ENCODE assay signal across 13 mouse cellular contexts in genomic region chr7:112498591-112499301, GRCm38 (mm10).
DNase-seq lines count a peak whose midpoint lies in the region; ATAC-seq and TF ChIP-seq lines count a peak whose summit lies in the region.
"Had no signal": no experiment of that assay in that cellular context is flagged by ENCODE, and none has a peak within 500 bp of the region (broad histone marks: within the 10 kb centered on the region; RNA-seq: fewer than 3 reads in every experiment).

No protein-coding gene starts in this region.

- H3K27me3 ChIP-seq in heart, postnatal 0 days (ENCODE audit: control insufficient read depth, insufficient read depth, low read length), result no peaks in the 10 kb centered on the region
- no peaks in the 10 kb centered on the region for H3K27me3 ChIP-seq in lung, embryonic 15.5 days
- H3K27me3 ChIP-seq in embryonic facial prominence, embryonic 13.5 days, result no peaks in the 10 kb centered on the region
- H3K27me3 ChIP-seq in myocyte (ENCODE audit: control insufficient read depth, insufficient read depth, insufficient read length), result no peaks in the 10 kb centered on the region
- H3K27me3 ChIP-seq: Patski had no signal

- WGBS in heart, postnatal 0 days, result 56% methylated on average over 9 of the region's 9 CpGs
- WGBS in lung, embryonic 15.5 days, result 41% methylated on average over 9 of the region's 9 CpGs
- WGBS in embryonic facial prominence, embryonic 13.5 days, result 49% methylated on average over 9 of the region's 9 CpGs

- H3K9me3 ChIP-seq in heart, postnatal 0 days (replicated peaks; ENCODE audit: control insufficient read depth, low read length), result no peaks in the 10 kb centered on the region
- no peaks in the 10 kb centered on the region for H3K9me3 ChIP-seq in lung, embryonic 15.5 days
- H3K9me3 ChIP-seq in embryonic facial prominence, embryonic 13.5 days, result no peaks in the 10 kb centered on the region
- H3K9me3 ChIP-seq: midbrain, embryonic 12.5 days had no signal

- no peaks in the 10 kb centered on the region for H3K36me3 ChIP-seq in heart, postnatal 0 days (replicated peaks; ENCODE audit: control insufficient read depth, insufficient read depth, low read length)
- no peaks in the 10 kb centered on the region for H3K36me3 ChIP-seq in lung, embryonic 15.5 days
- no peaks in the 10 kb centered on the region for H3K36me3 ChIP-seq in embryonic facial prominence, embryonic 13.5 days
- H3K36me3 ChIP-seq in myocyte (ENCODE audit: control insufficient read depth, insufficient read depth), result no peaks in the 10 kb centered on the region
- H3K36me3 ChIP-seq: midbrain, embryonic 12.5 days had no signal

- no peak overlapping the region for H3ac ChIP-seq in myocyte (ENCODE audit: control insufficient read depth, insufficient read length)

- 0 out of 2 replicates have a peak overlapping the region, but pooled peaks have one; percentile 46 for H3K27ac ChIP-seq in heart, postnatal 0 days (ENCODE audit: low read depth)
- peak overlapping the region; percentile 34 for H3K27ac ChIP-seq in lung, embryonic 15.5 days
- H3K27ac ChIP-seq in embryonic facial prominence, embryonic 13.5 days, result peak overlapping the region; percentile 86
- no peak overlapping the region for H3K27ac ChIP-seq in left cerebral cortex, adult 2 months
- H3K27ac ChIP-seq: midbrain, embryonic 12.5 days had no signal

- no peak for ATAC-seq in heart, postnatal 0 days (ENCODE audit: insufficient read depth, low read depth)
- peak; percentile 43; the same call in 1 of the 2 replicates for ATAC-seq in lung, embryonic 15.5 days (ENCODE audit: borderline replicate concordance, extremely low read depth, low FRiP score, low TSS enrichment)
- no peak for ATAC-seq in embryonic facial prominence, embryonic 13.5 days (ENCODE audit: insufficient number of reproducible peaks, insufficient read depth, low FRiP score, low TSS enrichment, low read depth)
- ATAC-seq: forebrain, embryonic 16.5 days; Patski had no signal

- H3K4me3 ChIP-seq in heart, postnatal 0 days (ENCODE audit: low read depth, low read length), result no peak overlapping the region
- no peak overlapping the region for H3K4me3 ChIP-seq in lung, embryonic 15.5 days
- no peak overlapping the region for H3K4me3 ChIP-seq in embryonic facial prominence, embryonic 13.5 days
- no peak overlapping the region for H3K4me3 ChIP-seq in myocyte
- H3K4me3 ChIP-seq in left cerebral cortex, adult 2 months, result no peak overlapping the region
- H3K4me3 ChIP-seq: midbrain, embryonic 12.5 days had no signal

- no peak for TF ChIP-seq POLR2A in myocyte (IDR thresholded peaks at IDR 0.05; ENCODE audit: insufficient read length, low read depth)

- intact Hi-C loops in heart, postnatal 10 days (cut with DNase I), result loop anchor here (2.0 kb wide), 1 partner anchor 62 kb away; no protein-coding TSS in a partner anchor
- intact Hi-C loops in left cerebral cortex, adult 2 months (cut with DNase I), result no loop called here

- H3K4me1 ChIP-seq in heart, postnatal 0 days (ENCODE audit: control insufficient read depth, insufficient read depth), result peaks cover 32% of the 10 kb centered on the region
- H3K4me1 ChIP-seq in lung, embryonic 15.5 days, result peaks cover 80% of the 10 kb centered on the region
- H3K4me1 ChIP-seq in embryonic facial prominence, embryonic 13.5 days, result peaks cover 73% of the 10 kb centered on the region

- no peak for TF ChIP-seq CTCF in heart, postnatal 0 days (IDR thresholded peaks at IDR 0.05; ENCODE audit: low read depth)
- no peak for TF ChIP-seq CTCF in left cerebral cortex, adult 2 months (IDR thresholded peaks at IDR 0.05)

- TF ChIP-seq EP300 in heart, postnatal 0 days (IDR thresholded peaks at IDR 0.05; ENCODE audit: low read depth), result no peak

- no peak overlapping the region for H3K4me2 ChIP-seq in heart, postnatal 0 days (ENCODE audit: low read depth, low read length)
- no peak overlapping the region for H3K4me2 ChIP-seq in lung, embryonic 15.5 days
- 0 out of 2 replicates have a peak overlapping the region, but pooled peaks have one; percentile 14 for H3K4me2 ChIP-seq in embryonic facial prominence, embryonic 13.5 days
- H3K4me2 ChIP-seq in myocyte (ENCODE audit: low read depth), result peak overlapping the region; percentile 92
- H3K4me2 ChIP-seq: midbrain, embryonic 12.5 days had no signal

- no peak overlapping the region for H3K9ac ChIP-seq in heart, postnatal 0 days (replicated peaks; ENCODE audit: low read depth, low read length)
- no peak overlapping the region for H3K9ac ChIP-seq in lung, embryonic 15.5 days
- no peak overlapping the region for H3K9ac ChIP-seq in embryonic facial prominence, embryonic 13.5 days
- H3K9ac ChIP-seq: midbrain, embryonic 12.5 days had no signal

- H3K79me2 ChIP-seq in myocyte (ENCODE audit: control insufficient read depth, insufficient read depth), result peaks cover 21% of the 10 kb centered on the region

- no peak for DNase-seq in heart, postnatal 0 days (ENCODE audit: low spot score)
- no peak for DNase-seq in heart, postnatal 10 days
- DNase-seq in lung, postnatal 25 days (ENCODE audit: low spot score), result no peak
- DNase-seq in embryo, embryonic 9.5 days (ENCODE audit: extremely low spot score), result no peak
- no peak for DNase-seq in left cerebral cortex, adult 2 months (ENCODE audit: extremely low spot score in 1 of 2, low spot score in 2 of 2)
- DNase-seq: cerebellum, adult 11 months; right cerebral cortex, postnatal 4 days had no signal

TF ChIP-seq in myocyte, 11 proteins besides CTCF, POLR2A, EP300 and RAD21:
- TF ChIP-seq TCF3 (IDR thresholded peaks at IDR 0.05; ENCODE audit: insufficient read length, low read depth), result no peak
- TF ChIP-seq POLR2AphosphoS2 (IDR thresholded peaks at IDR 0.05; ENCODE audit: insufficient read length, low read depth), result no peak
- no peak for TF ChIP-seq E2F4 (IDR thresholded peaks at IDR 0.05; ENCODE audit: insufficient read depth)
- TF ChIP-seq MYOD1 (IDR thresholded peaks at IDR 0.05; ENCODE audit: control insufficient read depth in 1 of 3, insufficient read length in 2 of 3, low read depth in 2 of 3), result no peak
- no peak for TF ChIP-seq MYOG (IDR thresholded peaks at IDR 0.05; ENCODE audit: control insufficient read depth in 1 of 3, insufficient read depth in 1 of 3, insufficient read length in 2 of 3, low read depth in 2 of 3)
- no peak for TF ChIP-seq SRF (IDR thresholded peaks at IDR 0.05; ENCODE audit: control insufficient read depth, insufficient read length, low read depth)
- no peak for TF ChIP-seq CEBPB (IDR thresholded peaks at IDR 0.05; ENCODE audit: insufficient read depth, poor library complexity, severe bottlenecking)
- TF ChIP-seq MAX (IDR thresholded peaks at IDR 0.05; ENCODE audit: low read depth), result no peak
- no peak for TF ChIP-seq REST (IDR thresholded peaks at IDR 0.05; ENCODE audit: insufficient read depth, insufficient read length)
- TF ChIP-seq USF1 (IDR thresholded peaks at IDR 0.05; ENCODE audit: low read depth), result no peak
- TF ChIP-seq TCF12 (IDR thresholded peaks at IDR 0.05; ENCODE audit: insufficient read depth, poor library complexity, severe bottlenecking), result no peak

Comparison
In these comparisons a context has a peak if more than half of its experiments do, and no peak if none do; other contexts are left out.
1. H3K4me2 ChIP-seq: peak in embryonic facial prominence, embryonic 13.5 days (single experiment) and myocyte (single experiment); none in heart, postnatal 0 days (single experiment) and lung, embryonic 15.5 days (single experiment).